Mouse (Mus musculus): Measurements from ENCODE around the gene Bmp5.
A peak's percentile ranks its signal among the peaks of the same experiment; 100 is the strongest.

Gene Bmp5

GRCm38 (mm10) chr9:75896918-75897317, 121.8 kb downstream of the Bmp5 start:
- TF ChIP-seq GATA4 (IDR thresholded peaks at IDR 0.05; ENCODE audit: insufficient replicate concordance, low read length), result no peak

- TF ChIP-seq GATA4 (IDR thresholded peaks at IDR 0.05; ENCODE audit: insufficient replicate concordance, low read length), result no peak
Observed at GRCm38 (mm10) chr9:75898022-75898421, 122.9 kb downstream of the Bmp5 start.

GRCm38 (mm10) chr9:75901219-75901618, 126.1 kb downstream of the Bmp5 start:
- TF ChIP-seq GATA4 (IDR thresholded peaks at IDR 0.05; ENCODE audit: insufficient replicate concordance, low read length), result no peak

- TF ChIP-seq GATA4 (IDR thresholded peaks at IDR 0.05; ENCODE audit: insufficient replicate concordance, low read length), result no peak
Observed at GRCm38 (mm10) chr9:75905497-75905896, 130.3 kb downstream of the Bmp5 start.

GRCm38 (mm10) chr9:75910112-75910799, 135.1 kb downstream of the Bmp5 start:
- TF ChIP-seq GATA4 (IDR thresholded peaks at IDR 0.05; ENCODE audit: insufficient replicate concordance, low read length), result no peak; the same call in 1 of the 2 replicates

GRCm38 (mm10) chr9:75911542-75911941, 136.4 kb downstream of the Bmp5 start:
- no peak for TF ChIP-seq GATA4 (IDR thresholded peaks at IDR 0.05; ENCODE audit: insufficient replicate concordance, low read length)

GRCm38 (mm10) chr9:75916027-75916426, 140.9 kb downstream of the Bmp5 start:
- no peak for TF ChIP-seq GATA4 (IDR thresholded peaks at IDR 0.05; ENCODE audit: insufficient replicate concordance, low read length)

- peak; percentile 80; the same call in 1 of the 2 replicates for TF ChIP-seq GATA4 (IDR thresholded peaks at IDR 0.05; ENCODE audit: insufficient replicate concordance, low read length)
Observed at GRCm38 (mm10) chr9:75927196-75927880, 152.2 kb downstream of the Bmp5 start.

GRCm38 (mm10) chr9:75928068-75928467, 152.9 kb downstream of the Bmp5 start:
- no peak for TF ChIP-seq GATA4 (IDR thresholded peaks at IDR 0.05; ENCODE audit: insufficient replicate concordance, low read length)

GRCm38 (mm10) chr9:75944663-75945062, 169.5 kb downstream of the Bmp5 start:
- TF ChIP-seq GATA4 (IDR thresholded peaks at IDR 0.05; ENCODE audit: insufficient replicate concordance, low read length), result no peak
